Mouse (Mus musculus) embryonic fibroblast, embryonic 13.5 days (primary cell): ENCODE results near the gene Gm14597.

Experiments used
- CTCF ChIP-seq: IDR thresholded peaks from 2 replicates; pipeline ENCODE4 v1.5.1; 2011; ENCODE audit warnings: mild to moderate bottlenecking, control low read depth, low read length, moderate library complexity, borderline replicate concordance; ENCODE audit not compliant: insufficient read depth
- POLR2A ChIP-seq: IDR thresholded peaks from 2 replicates; pipeline ENCODE4 v1.6.1; 2011; ENCODE audit warnings: low read depth, mild to moderate bottlenecking, control low read depth, low read length, moderate library complexity

DNA sequence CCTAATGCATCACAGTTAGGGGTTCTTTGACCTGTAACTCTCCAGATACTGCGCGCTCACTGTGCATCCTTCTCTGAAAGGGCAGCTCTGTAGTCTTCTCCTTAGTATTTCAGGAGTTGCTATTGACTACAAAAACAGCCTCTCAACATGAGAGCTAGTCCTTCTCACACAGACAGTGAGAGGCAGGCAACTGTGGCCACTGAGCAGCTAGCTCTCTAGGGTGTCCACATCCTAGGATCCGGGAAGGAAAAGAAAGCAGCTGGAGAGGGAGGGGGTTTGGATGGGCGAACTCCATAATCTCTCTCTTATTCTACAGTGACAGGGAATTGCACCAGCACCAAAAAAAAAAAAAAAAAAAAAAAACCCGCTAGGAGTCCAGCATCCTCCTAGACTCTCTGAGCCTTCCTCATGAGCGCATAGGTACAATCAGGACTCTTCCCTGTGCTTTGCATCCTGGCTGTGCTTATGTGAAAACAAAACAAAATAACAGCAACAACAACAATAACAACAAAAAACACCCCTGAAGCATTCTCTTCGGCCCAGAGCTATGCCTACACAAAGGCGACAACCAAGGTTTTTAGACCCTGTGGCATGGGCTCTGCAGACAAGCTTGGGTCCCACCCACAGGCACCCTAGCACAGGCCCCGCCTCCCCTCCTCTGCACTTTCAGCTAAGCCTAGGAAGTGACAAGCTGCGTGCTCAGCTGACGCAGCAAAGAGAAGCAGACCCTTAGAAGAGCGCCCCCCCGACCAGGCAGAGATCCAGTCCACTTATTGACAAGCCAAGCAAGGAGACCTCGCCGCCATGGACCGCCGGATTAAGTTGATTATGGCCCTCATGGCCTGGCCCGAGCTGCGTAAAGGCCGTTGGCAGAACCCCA is 1.3 kb downstream of the Gm14597 start, which contains the start of gene Rtl8c:
- TF ChIP-seq CTCF (no peak), POLR2A (peak; percentile 70)
